Mouse (Mus musculus): Measurements from ENCODE around the gene Aox2.
"Not testable (repeated sequence)": the region's sequence is repeated elsewhere in the genome, so short reads cannot be mapped to it uniquely, and the experiment has no call there.

Aox2 gene

DNA sequence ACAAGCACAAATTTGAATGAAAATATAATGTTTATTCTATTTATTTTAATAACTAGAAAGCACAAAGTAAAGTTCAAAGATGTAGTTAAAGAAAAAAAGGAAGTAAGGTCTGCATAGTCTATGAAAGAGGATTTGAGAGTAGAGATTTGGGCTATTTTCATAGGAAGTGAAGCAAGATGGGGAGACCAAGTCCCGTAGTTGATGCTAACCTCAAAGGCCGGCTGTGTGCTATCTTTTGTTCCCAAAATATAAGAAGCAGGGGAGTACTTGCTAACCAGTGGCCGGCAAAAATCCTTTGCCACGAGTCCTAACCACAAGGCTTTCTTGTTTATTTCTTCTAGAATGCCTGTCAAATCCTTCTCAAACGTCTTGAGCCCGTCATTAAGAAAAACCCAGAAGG is 70.6 kb downstream of the Aox2 start:
- DNase-seq (ENCODE audit: low spot score) = no peak

DNA sequence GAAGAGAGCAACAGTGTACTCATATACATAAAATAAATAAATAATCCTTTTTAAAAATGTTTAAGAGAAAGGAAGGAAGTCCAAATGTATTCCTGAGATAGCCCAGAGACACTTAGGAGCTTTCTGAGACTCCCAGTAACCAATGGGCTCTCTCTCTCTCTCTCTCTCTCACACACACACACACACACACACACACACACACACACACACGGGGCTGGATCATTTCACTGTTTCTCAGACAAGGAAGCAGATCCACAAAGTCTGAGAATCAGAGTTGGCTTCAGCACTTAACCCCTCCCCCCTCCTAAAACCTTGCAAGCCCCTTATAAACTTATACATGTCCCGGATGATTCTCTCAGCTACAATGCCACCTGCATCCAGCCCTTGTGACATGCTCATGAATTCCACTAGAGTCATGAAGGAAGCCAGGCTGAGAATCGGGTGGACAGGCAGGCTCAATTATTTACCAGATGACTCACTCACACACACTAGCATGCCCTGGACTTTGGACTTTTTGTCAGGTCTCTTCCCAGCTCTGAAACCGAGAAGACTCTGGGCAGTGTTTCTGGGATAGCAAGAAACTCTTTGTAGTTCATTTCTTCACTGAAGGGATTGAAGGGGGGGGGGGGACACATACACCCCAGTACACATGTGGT is 75.2 kb downstream of the Aox2 start:
- DNase-seq (ENCODE audit: low spot score) = peak; percentile 35

DNA sequence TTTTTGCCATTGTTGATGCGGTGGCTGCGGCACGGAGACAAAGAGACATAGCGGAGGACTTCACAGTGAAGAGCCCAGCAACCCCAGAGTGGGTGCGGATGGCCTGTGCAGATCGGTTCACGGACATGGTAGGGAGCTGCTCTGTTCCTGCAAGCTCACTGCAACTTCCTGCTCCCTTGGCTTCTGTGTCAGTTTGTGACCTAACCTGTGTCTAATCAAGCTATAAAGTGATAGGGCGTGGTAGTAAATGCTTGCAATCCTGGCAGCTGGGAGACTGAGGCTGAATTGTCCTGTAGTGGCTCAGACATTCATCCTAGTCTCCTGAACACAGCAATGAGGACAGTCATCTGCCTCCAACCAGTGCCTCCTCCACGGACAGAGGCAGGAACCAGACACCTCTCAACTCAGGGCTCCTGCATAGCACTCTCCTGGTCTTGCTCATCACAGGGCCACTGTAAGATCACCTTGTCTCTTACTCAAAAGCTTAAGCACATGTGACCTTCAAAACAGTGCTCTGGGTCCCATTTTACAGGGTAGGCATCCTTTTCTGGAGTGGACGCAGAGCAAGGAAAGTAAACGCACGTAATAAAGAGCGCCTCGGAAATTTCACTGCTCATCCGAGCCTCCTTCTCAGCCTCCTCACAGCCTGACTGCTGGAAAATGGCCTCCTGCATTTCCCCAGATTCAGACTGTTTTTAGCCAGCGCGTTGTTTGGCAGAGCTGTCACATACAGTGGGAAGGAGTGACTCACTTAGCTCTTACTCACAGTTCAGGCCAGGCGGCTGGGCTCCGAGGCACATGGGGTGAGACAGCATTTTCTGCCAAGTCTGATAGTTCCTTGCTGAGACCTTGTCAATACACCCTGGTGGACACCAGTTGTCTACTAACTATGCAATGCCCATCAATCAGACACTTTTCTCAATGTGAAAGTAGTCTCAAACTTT is 81.1 kb downstream of the Aox2 start:
- peak; percentile 94 for DNase-seq (ENCODE audit: low spot score)

DNA sequence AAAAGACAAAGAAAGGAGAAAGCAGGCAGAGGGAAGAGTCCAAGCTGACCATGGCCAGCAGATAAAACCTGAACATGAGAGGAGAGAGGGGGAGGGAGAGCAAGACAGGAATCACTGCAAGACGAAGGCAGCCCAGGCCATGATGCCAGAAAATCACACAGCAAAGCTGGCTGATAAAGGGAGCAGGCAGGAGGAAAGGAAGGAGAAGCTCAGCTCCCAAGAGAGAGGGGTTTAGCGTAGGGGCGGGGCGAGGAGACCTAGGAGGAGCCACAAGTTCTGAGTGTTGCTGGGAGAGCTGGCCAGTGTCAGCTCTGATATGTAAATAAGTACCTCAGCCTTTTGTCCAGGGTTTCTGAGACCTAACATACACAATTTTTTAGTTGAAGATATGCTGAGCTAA is 84.2 kb downstream of the Aox2 start:
- no peak for DNase-seq (ENCODE audit: low spot score)

DNA sequence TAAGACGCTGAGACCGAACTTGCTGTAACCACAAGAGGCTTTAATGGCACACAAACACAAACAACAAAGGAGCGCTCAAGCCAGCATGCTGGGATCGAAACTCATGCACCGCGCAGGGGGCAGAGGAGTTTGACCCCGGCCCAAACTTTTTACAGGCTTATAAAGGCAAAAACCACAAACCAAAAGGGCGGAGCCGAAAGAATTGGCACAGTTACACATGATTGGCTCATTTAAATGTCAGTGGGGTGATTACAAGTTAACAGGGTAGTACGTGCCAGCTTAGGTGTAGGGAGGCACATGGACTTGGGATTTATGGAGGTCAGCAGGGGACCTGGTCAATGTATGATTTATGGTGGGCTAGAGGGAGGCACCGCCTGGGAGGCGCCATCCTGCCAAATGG is 86.4 kb downstream of the Aox2 start:
- no peak for DNase-seq (ENCODE audit: low spot score)

DNA sequence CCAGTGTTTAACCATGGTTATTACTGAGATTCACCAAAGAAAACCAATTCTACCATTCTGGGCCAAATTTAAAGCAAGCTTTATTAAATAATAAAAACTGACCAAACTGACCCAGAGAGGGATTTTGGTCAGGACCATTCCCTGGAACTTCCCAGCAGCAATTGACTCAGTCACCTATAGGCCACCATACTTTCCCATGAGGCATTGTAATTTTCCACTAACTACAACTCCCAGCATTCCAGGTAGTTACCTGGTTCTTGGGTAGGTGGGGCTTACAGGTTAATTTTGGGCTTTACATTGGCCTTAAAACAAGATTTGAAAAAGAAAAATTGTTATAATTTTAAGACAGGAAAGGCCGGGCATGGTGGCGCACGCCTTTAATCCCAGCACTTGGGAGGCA is 87.7 kb downstream of the Aox2 start:
- no peak for DNase-seq (ENCODE audit: low spot score)

DNA sequence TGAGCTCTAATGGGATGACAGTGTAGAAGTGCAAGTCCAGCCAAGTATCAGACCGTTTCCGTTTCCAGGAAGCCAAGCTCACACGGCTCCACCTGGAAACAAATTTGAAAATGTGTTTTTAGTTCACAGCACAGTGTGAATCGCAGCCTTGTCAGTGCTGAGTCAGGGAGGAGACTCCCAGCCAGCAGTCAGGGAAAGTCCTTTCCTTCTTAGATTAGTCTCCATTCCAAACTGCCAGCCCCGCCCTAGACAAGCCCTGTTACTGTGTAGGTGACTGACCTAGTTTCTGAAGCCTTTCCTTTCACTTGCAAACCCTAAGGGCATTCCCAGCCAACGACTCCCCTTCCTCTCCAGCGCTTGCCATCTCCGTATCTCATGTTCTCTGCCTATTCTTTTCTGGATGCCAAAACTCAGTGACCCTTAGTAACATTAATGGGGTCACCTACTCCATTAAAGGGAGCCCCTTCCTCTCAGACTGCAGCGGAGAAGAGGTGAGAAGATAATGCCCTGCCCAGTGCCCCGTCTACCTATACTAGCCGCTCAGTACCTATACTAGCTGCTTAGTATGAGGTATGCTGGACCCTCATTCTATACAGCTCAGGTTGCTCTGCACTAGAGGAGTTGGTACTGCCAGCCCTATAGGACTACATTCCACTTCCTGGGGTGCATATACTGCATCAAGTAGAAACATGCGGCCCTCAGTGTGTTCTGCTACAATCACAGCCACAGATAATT is 88.8 kb downstream of the Aox2 start:
- peak; percentile 22 for DNase-seq (ENCODE audit: low spot score)

DNA sequence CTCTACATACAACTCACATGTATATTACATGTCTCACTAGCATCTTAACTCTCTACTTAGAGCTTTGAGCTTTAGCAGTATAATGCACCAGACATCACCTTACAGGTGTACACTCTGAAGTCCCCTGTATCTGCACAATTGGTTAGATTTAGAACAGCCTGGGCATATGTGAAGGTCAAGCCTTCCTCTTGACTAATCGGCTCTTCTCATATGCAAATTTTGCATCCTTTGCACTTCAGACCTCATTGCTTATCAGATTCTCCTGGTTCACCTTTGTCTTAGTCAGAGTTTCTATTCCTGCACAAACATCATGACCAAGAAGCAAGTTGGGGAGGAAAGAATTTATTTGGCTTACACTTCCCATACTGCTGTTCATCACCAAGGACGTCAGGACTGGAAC is 91.6 kb downstream of the Aox2 start:
- DNase-seq (ENCODE audit: low spot score) = no peak

DNA sequence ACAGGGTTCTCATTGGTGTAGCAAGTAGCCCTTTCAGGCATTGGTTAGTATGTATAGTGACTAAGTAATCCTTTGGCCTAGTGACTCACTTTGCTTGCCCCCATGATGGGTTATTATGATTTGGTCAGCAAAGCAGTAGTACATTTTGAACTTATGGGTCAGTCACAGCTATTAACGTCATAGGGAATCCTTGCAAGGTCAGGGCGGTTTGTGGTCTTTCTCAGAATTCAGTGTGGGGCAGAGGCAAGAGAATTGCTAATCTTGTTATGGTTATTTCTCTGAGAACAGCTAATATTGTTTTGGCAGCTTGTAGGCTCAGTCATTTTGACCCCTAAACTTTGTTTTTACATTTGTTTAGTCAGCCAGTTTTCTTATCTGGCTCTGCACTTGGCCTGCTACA is 96.1 kb downstream of the Aox2 start:
- DNase-seq (ENCODE audit: low spot score) = not testable (repeated sequence)

DNA sequence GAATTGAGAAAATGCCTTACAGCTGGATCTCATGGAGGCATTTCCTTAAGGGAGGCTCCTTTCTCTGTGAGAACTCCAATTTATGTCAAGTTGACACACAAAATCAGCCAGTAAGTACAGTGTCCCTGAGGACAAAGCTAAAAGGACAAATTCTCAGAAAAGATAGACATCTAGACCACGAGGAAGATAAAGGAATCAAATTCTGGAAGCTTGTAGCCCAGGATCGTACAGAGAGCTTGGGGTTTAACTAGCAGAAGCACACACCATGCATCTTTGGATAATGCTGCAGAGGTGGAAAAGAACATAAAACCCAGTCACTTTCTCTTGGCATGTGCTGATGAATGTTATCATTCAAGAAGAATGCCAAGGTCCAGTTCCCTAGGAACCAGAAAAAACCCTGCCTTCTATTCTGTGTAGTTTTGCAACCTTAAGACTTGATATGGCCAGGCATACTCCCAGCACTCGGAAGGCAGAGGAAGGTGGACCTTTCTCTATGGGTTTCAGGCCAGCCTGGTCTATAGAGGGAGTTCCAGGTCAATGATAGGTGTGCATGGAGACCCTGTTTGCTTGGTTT is 97.5 kb downstream of the Aox2 start:
- DNase-seq (ENCODE audit: low spot score) = no peak

DNA sequence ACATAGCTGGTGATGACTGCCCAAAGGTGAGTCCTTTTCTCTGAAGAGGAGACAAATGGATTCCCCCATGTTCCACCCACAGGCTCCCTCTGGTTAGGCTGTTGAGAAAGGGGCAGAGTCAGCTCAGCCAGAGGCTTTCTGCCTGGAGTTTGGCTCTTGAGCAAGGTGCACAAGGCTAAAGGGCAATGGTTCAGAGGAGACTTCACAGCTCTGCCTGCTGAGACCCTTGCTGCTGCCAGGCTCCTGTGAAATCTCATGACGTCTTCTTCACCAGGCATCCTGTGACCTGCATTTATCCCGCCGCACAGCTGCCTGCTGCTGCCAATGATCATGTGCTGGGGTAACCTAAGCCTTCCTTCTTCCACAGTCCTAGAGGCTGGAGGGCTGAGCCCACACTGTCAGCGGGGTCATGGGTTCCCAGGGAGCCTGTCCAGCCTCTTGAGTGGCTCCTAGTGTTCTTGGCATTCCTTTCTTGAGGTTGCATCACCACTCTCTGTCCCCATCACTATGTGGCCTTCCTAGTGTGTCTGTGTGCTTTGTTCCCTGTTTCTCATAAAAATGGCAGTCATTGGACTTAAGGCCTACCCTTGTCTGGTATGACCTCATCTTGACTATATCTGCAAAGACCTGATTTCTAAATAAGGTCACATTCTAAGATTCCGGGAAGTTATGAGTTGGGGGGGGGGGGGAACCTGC is 104.6 kb downstream of the Aox2 start:
- peak; percentile 94 for DNase-seq (ENCODE audit: low spot score)

DNA sequence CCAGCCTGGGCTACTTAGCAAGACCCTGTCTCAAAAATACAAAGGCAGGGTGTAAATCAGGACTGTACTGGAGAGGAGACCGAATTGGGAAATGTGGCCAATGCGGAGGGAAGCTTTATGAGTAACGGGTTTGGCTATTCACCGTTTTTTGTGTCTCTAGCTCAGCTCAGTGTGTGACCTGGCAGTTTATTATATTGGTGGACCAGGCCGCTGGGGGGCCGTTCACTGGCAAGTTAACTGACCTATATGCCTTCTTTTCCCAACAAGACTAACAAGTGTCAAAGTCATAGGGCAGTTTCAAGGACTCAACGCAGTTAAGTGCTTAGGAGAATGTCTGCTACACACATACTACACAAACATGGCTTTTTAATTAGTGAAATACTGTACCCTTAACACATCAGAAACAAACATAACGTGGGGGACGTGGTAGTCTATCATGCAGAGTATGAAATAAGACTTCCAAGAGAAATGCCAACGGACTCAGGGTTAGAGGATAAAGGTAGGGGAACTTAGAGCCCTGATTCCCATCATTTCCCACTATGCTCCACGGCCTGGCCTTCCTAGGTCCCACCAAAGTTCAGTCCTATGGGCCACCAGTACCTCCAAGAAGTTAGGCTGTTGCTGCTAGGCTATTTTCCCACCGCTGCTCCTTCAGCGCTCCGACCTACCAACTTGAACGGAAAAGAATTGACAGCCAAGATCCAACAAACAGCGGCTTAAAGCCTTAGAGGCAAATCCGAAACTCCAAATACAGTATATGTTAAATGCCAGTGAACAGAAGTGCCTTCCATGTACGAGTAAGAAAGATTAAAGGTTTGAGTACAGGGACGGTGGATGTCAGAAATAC is 113.5 kb downstream of the Aox2 start:
- DNase-seq (ENCODE audit: low spot score) = peak; percentile 41

DNA sequence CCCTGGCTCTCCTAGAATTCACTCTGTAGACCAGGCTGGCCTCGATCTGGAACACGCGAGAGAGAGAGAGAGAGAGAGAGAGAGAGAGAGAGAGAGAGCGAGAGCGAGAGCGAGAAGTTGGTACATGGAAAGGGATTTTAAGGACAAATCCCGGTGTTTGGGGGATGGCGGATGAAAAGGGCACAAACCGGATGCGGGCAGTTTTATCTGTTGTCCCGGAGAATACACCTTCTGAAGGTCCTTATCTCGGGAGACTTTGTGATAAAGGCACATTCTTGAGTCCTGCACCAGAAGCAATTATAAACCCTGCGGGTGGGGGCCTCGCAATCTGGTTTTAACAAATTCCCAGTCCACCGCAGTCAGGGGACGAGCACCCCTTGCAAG is 114.1 kb downstream of the Aox2 start:
- peak; percentile 60 for DNase-seq (ENCODE audit: low spot score)

DNA sequence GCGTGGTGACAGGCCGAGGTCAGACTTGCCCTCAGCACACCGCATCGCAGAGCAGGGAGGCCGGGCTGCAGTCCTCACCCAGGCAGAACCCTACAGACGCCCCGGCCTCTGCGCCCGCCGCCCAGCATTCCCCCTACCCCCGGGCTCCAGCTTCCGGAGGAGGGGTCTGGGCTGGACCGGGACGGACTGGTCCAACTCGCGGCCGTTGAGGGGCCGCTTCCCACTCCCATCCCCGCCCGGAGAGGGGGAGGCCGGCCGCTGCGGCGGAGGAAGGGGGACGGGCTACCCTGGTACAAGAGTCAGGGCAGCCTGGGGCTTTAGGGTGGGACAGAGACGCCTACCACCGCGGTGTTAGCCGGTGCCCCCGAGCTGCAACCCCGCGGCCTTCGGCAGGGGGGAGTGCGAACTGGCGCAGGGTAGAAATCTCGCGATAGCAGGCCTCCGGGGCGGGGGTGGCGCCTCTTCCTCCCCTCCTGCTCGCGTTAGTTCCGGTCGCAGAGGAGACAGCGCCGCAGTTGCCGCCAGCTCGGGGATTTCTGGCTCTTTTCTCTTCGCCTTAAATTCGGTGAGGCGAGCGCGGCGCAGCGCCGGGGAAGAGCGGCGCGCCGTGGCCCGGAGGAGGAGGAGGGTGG is 114.6 kb downstream of the Aox2 start, which contains the start of gene Bzw1:
TSS of gene Bzw1 (plus strand) at position 247 of the 632 bp plus-strand sequence.
- DNase-seq (ENCODE audit: low spot score) = peak; percentile 92

DNA sequence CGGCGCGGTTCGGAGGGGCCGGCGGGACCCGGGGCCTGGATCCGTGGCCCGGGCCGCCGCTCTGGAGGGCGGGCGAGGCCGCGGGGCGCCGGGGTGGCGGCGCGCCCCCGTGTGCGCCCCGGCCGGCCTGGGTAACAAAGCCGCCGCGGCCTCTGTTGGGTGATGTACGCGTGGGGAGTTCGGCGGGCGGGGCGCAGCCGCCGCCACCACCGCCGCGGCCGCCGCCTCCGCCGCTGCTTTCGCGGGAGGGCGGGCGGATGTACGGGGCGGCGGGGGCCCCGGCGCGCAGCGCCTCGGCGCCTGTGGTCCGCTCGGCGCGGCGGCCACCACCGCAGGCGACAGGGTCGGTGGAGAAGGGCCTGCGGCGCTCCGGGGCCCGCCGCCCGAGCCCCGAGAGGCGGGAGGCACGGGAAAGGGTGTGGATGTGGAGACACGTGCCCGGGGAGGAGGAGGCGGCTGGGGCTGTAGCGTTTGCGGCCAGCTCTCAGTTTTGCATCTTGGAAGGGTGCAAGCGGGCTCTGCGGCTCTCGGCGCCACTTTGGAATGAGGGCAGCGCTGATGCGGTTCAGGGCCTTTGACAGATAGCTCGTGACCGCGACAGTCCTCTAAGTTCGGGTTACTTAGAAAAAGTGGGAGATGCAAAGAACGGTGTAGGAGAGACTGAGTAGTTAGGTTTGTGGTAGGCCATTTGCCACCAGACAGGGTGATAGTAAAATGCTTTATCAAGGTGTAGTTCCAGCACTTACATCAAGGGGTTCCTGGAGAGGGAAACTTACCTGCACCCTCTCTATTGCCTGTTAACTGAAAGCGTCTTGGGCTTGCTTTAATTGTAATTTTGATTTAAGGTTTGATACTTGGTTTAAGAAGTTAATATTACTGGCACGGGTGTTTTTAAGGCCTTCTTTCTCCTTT is 115.4 kb downstream of the Aox2 start:
- DNase-seq (ENCODE audit: low spot score) = peak; percentile 46

DNA sequence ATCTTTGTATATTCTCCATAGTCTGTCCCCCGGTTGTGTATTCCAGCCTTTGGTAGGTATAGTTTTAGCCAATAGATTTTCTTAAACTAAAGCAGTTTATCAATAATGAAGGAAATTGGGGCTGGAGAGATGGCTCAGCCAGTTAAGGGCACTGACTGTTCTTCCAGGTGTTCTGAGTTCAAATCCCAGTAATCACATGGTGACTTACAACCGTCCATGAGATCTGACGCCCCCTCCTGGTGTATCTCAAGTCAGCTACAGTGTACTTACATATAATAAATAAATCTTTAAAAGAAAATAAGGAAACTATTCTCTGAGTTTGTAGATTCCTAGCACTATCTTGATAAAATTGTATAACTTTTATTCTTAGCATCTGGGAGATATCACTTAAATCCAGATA is 117.2 kb downstream of the Aox2 start:
- no peak for DNase-seq (ENCODE audit: low spot score)

DNA sequence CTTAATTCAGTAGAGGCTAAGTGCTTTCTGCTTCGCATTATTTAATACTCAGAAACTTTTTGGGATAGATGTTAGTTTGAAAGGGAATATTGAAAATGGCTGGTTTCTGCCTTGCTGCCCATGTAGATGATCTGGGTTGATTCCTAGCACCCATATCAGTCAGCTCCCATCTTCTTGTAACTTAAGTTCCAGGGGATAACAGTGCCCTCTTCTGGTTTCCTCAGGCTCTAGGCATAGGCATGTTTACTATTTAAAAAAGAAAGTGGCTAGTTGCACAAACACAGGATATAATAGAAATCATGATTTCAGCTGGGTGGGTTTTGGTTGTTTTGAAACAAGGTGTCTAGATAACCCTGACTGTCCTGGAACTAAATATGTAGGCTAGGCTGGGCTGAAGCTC is 118.1 kb downstream of the Aox2 start:
- peak; percentile 45 for DNase-seq (ENCODE audit: low spot score)

DNA sequence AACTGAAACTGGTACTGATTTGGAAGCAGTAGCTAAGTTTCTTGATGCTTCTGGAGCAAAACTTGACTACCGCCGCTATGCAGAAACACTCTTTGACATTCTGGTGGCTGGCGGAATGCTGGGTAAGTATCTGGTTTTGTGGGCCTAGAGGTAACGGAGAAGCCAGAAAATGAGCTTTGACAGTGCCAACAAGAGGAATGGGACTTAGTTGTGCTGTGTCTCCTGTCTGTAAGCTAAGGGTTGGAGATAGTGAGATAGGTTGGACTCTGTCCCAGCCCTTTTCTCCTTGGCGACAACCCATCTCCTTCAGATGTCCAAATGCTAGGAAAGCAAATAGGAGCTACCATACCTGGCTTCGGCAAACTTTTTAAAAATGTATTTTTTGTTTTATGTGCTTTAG is 119.6 kb downstream of the Aox2 start:
- DNase-seq (ENCODE audit: low spot score) = no peak

DNA sequence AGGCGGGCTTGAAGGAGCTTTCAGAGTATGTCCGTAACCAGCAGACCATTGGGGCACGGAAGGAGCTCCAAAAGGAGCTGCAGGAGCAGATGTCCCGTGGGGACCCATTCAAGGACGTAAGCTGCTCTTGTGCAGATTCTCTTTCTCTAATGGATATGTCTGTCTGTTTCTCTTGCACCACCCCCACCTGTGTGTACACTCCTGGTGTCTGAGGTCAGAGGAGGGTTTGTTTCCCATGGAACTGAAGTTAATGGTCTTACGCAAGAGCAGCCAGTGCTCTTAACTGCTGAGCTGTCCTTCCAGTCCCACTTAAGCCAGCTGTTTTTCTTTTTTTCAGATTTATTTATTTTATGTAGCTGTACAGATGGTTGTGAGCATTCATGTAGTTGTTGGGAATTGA is 123.3 kb downstream of the Aox2 start:
- no peak for DNase-seq (ENCODE audit: low spot score)
